Mouse (Mus musculus) brain, embryonic 14.5 days (tissue): ENCODE results near the gene Tmco4.

ENCODE experiments used
- CTCF ChIP-seq: fragments of 200-500 bp; IDR thresholded peaks from 2 replicates; pipeline ENCODE4 v1.5.1; 2012; ENCODE audit warnings: inconsistent platforms, mild to moderate bottlenecking, moderate library complexity, borderline replicate concordance; ENCODE audit not compliant: insufficient read depth, insufficient read length; ENCODE audit errors: extremely low read depth
- POLR2A ChIP-seq: fragments of 200-500 bp; IDR thresholded peaks from 2 replicates; pipeline ENCODE4 v1.6.1; 2012; ENCODE audit warnings: mild to moderate bottlenecking, inconsistent platforms, borderline replicate concordance; ENCODE audit not compliant: poor library complexity, insufficient read depth, insufficient read length, severe bottlenecking; ENCODE audit errors: extremely low read depth

GRCm38 (mm10) chr4:138980771-138981420, 8.2 kb downstream of the Tmco4 start:
- TF ChIP-seq CTCF = no peak
- TF ChIP-seq POLR2A = no peak
